Mouse (Mus musculus): ENCODE measurements around the gene Col18a1. TPM values are rescaled to one million over a fixed set of nuclear protein-coding genes. Genes with fewer than 3 reads are reported as not detected.

The Col18a1 gene
- polyA plus RNA-seq, 1 experiment from 2014 or later = 104 TPM

GRCm38 (mm10) chr10:77165318-77165945 lies 916 bp downstream of the Col18a1 start:
- Histone ChIP-seq H3K4me1 (ENCODE audit: control insufficient read depth, low read depth, low read length) (peaks cover 13% of the 10 kb centered on the region), H3K9ac (ENCODE audit: low read depth, low read length) (0 out of 2 replicates have a peak overlapping the region, but pooled peaks have one; percentile 4), H3K4me3 (ENCODE audit: low read depth, low read length) (peak overlapping the region; percentile 52), H3K36me3 (ENCODE audit: control insufficient read depth, insufficient read depth) (no peaks in the 10 kb centered on the region), H3K27ac (ENCODE audit: low read length) (no peak overlapping the region), H3K4me2 (ENCODE audit: low read depth, low read length) (peak overlapping the region; percentile 73), H3K27me3 (ENCODE audit: control insufficient read depth, insufficient read depth, low read depth, low read length) (peaks cover 44% of the 10 kb centered on the region), H3K9me3 (replicated peaks; ENCODE audit: control insufficient read depth, low read length) (no peaks in the 10 kb centered on the region)
- 1% methylated on average over 40 of the region's 40 CpGs for WGBS (ENCODE audit: insufficient replicate concordance)
- ATAC-seq (ENCODE audit: low read depth) = 0 out of 2 replicates have a peak, but pooled peaks have one; percentile 7

- no peak for ATAC-seq (ENCODE audit: low read depth)
- Histone ChIP-seq H3K4me3 (ENCODE audit: low read depth, low read length) (no peak overlapping the region), H3K27me3 (ENCODE audit: control insufficient read depth, insufficient read depth, low read depth, low read length) (peaks cover 44% of the 10 kb centered on the region), H3K9me3 (replicated peaks; ENCODE audit: control insufficient read depth, low read length) (no peaks in the 10 kb centered on the region), H3K36me3 (ENCODE audit: control insufficient read depth, insufficient read depth) (no peaks in the 10 kb centered on the region), H3K4me2 (ENCODE audit: low read depth, low read length) (no peak overlapping the region), H3K4me1 (ENCODE audit: control insufficient read depth, low read depth, low read length) (peaks cover 17% of the 10 kb centered on the region), H3K9ac (ENCODE audit: low read depth, low read length) (no peak overlapping the region), H3K27ac (ENCODE audit: low read length) (no peak overlapping the region)
- 25% methylated on average over 9 of the region's 9 CpGs for WGBS (ENCODE audit: insufficient replicate concordance)
Measured at GRCm38 (mm10) chr10:77164437-77165052, 1.8 kb downstream of the Col18a1 start.

GRCm38 (mm10) chr10:77164041-77164436 lies 2.3 kb downstream of the Col18a1 start:
- no peak overlapping the region for H3K4me2 ChIP-seq (ENCODE audit: low read depth, low read length)
- WGBS (ENCODE audit: insufficient replicate concordance) = 55% methylated on average over 5 of the region's 5 CpGs
- no peak overlapping the region for H3K4me3 ChIP-seq (ENCODE audit: low read depth, low read length)

GRCm38 (mm10) chr10:77163392-77163977 lies 2.9 kb downstream of the Col18a1 start:
- H3K27ac ChIP-seq (ENCODE audit: low read length) = no peak overlapping the region
- WGBS (ENCODE audit: insufficient replicate concordance) = 79% methylated on average over 4 of the region's 4 CpGs
- ATAC-seq (ENCODE audit: low read depth) = no peak
- H3K4me2 ChIP-seq (ENCODE audit: low read depth, low read length) = no peak overlapping the region
- H3K9me3 ChIP-seq (replicated peaks; ENCODE audit: control insufficient read depth, low read length) = no peaks in the 10 kb centered on the region
- H3K4me1 ChIP-seq (ENCODE audit: control insufficient read depth, low read depth, low read length) = peaks cover 28% of the 10 kb centered on the region
- peaks cover 44% of the 10 kb centered on the region for H3K27me3 ChIP-seq (ENCODE audit: control insufficient read depth, insufficient read depth, low read depth, low read length)
- no peaks in the 10 kb centered on the region for H3K36me3 ChIP-seq (ENCODE audit: control insufficient read depth, insufficient read depth)
- no peak overlapping the region for H3K9ac ChIP-seq (ENCODE audit: low read depth, low read length)
- H3K4me3 ChIP-seq (ENCODE audit: low read depth, low read length) = no peak overlapping the region

More at GRCm38 (mm10) chr10:77164041-77164436, 2.3 kb downstream of the Col18a1 start:
- Histone ChIP-seq H3K27ac (ENCODE audit: low read length) (no peak overlapping the region), H3K4me1 (ENCODE audit: control insufficient read depth, low read depth, low read length) (peaks cover 22% of the 10 kb centered on the region), H3K9ac (ENCODE audit: low read depth, low read length) (no peak overlapping the region), H3K27me3 (ENCODE audit: control insufficient read depth, insufficient read depth, low read depth, low read length) (peaks cover 44% of the 10 kb centered on the region), H3K9me3 (replicated peaks; ENCODE audit: control insufficient read depth, low read length) (no peaks in the 10 kb centered on the region), H3K36me3 (ENCODE audit: control insufficient read depth, insufficient read depth) (no peaks in the 10 kb centered on the region)
- no peak for ATAC-seq (ENCODE audit: low read depth)

- peak overlapping the region; percentile 33 for H3K9ac ChIP-seq (ENCODE audit: low read depth, low read length)
- no peaks in the 10 kb centered on the region for H3K36me3 ChIP-seq (ENCODE audit: control insufficient read depth, insufficient read depth)
- 17% methylated on average over 8 of the region's 8 CpGs for WGBS (ENCODE audit: insufficient replicate concordance)
- peak overlapping the region; percentile 21 for H3K27ac ChIP-seq (ENCODE audit: low read length)
- ATAC-seq (ENCODE audit: low read depth) = peak; percentile 89
- H3K4me3 ChIP-seq (ENCODE audit: low read depth, low read length) = peak overlapping the region; percentile 18; the same call in 1 of the 2 replicates
- peak overlapping the region; percentile 42 for H3K4me2 ChIP-seq (ENCODE audit: low read depth, low read length)
- peaks cover 26% of the 10 kb centered on the region for H3K4me1 ChIP-seq (ENCODE audit: control insufficient read depth, low read depth, low read length)
- peaks cover 9% of the 10 kb centered on the region for H3K27me3 ChIP-seq (ENCODE audit: control insufficient read depth, insufficient read depth, low read depth, low read length)
- H3K9me3 ChIP-seq (replicated peaks; ENCODE audit: control insufficient read depth, low read length) = no peaks in the 10 kb centered on the region
Measured at GRCm38 (mm10) chr10:77159573-77159972, 6.8 kb downstream of the Col18a1 start.

GRCm38 (mm10) chr10:77158948-77159347 lies 7.4 kb downstream of the Col18a1 start:
- H3K4me1 ChIP-seq (ENCODE audit: control insufficient read depth, low read depth, low read length) = peaks cover 26% of the 10 kb centered on the region
- H3K9me3 ChIP-seq (replicated peaks; ENCODE audit: control insufficient read depth, low read length) = no peaks in the 10 kb centered on the region

GRCm38 (mm10) chr10:77157245-77158019 lies 8.9 kb downstream of the Col18a1 start:
- Histone ChIP-seq H3K27ac (ENCODE audit: low read length) (no peak overlapping the region), H3K27me3 (ENCODE audit: control insufficient read depth, insufficient read depth, low read depth, low read length) (no peaks in the 10 kb centered on the region), H3K4me2 (ENCODE audit: low read depth, low read length) (no peak overlapping the region), H3K9ac (ENCODE audit: low read depth, low read length) (no peak overlapping the region), H3K4me3 (ENCODE audit: low read depth, low read length) (no peak overlapping the region), H3K9me3 (replicated peaks; ENCODE audit: control insufficient read depth, low read length) (no peaks in the 10 kb centered on the region), H3K36me3 (ENCODE audit: control insufficient read depth, insufficient read depth) (no peaks in the 10 kb centered on the region), H3K4me1 (ENCODE audit: control insufficient read depth, low read depth, low read length) (peaks cover 26% of the 10 kb centered on the region)
- no peak for ATAC-seq (ENCODE audit: low read depth)
- WGBS (ENCODE audit: insufficient replicate concordance) = 31% methylated on average over 11 of the region's 11 CpGs

More at GRCm38 (mm10) chr10:77158948-77159347, 7.4 kb downstream of the Col18a1 start:
- H3K36me3 ChIP-seq (ENCODE audit: control insufficient read depth, insufficient read depth) = no peaks in the 10 kb centered on the region
- H3K4me2 ChIP-seq (ENCODE audit: low read depth, low read length) = peak overlapping the region; percentile 42
- peaks cover 4% of the 10 kb centered on the region; the same call in 1 of the 2 replicates for H3K27me3 ChIP-seq (ENCODE audit: control insufficient read depth, insufficient read depth, low read depth, low read length)
- H3K9ac ChIP-seq (ENCODE audit: low read depth, low read length) = peak overlapping the region; percentile 33
- 23% methylated on average over 3 of the region's 3 CpGs for WGBS (ENCODE audit: insufficient replicate concordance)
- H3K27ac ChIP-seq (ENCODE audit: low read length) = peak overlapping the region; percentile 21
- H3K4me3 ChIP-seq (ENCODE audit: low read depth, low read length) = peak overlapping the region; percentile 18; the same call in 1 of the 2 replicates
- ATAC-seq (ENCODE audit: low read depth) = peak; percentile 77

GRCm38 (mm10) chr10:77152178-77152621 lies 14.1 kb downstream of the Col18a1 start:
- 49% methylated on average over 2 of the region's 2 CpGs for WGBS (ENCODE audit: insufficient replicate concordance)
- H3K27me3 ChIP-seq (ENCODE audit: control insufficient read depth, insufficient read depth, low read depth, low read length) = no peaks in the 10 kb centered on the region; the same call in 1 of the 2 replicates
- peak; percentile 30; the same call in 1 of the 2 replicates for ATAC-seq (ENCODE audit: low read depth)

More at GRCm38 (mm10) chr10:77152178-77152621, 14.1 kb downstream of the Col18a1 start:
- Histone ChIP-seq H3K36me3 (ENCODE audit: control insufficient read depth, insufficient read depth) (no peaks in the 10 kb centered on the region), H3K4me2 (ENCODE audit: low read depth, low read length) (no peak overlapping the region), H3K9me3 (replicated peaks; ENCODE audit: control insufficient read depth, low read length) (no peaks in the 10 kb centered on the region), H3K4me3 (ENCODE audit: low read depth, low read length) (no peak overlapping the region), H3K27ac (ENCODE audit: low read length) (no peak overlapping the region), H3K4me1 (ENCODE audit: control insufficient read depth, low read depth, low read length) (peaks cover 4% of the 10 kb centered on the region), H3K9ac (ENCODE audit: low read depth, low read length) (no peak overlapping the region)
